Mouse (Mus musculus) olfactory bulb, adult 2 months (tissue): ENCODE results near the gene Cyp4v3. TPM values are rescaled to one million over a fixed set of nuclear protein-coding genes. Genes with fewer than 3 reads are reported as not detected.
"Not testable (repeated sequence)": the region's sequence is repeated elsewhere in the genome, so short reads cannot be mapped to it uniquely, and the experiment has no call there.

Source experiments
- H3K27ac ChIP-seq: fragments of 200-500 bp; 2 replicates; pipeline ENCODE4 v1.5.1; 2012; ENCODE audit warnings: low read depth, low read length; ENCODE audit not compliant: insufficient read depth
- H3K4me1 ChIP-seq: fragments of 200-500 bp; 2 replicates; pipeline ENCODE4 v1.6.1; 2012; ENCODE audit warnings: low read length; ENCODE audit not compliant: control insufficient read depth, insufficient read depth
- H3K4me3 ChIP-seq: fragments of 200-500 bp; 2 replicates; pipeline ENCODE4 v1.5.1; 2012; ENCODE audit warnings: mild to moderate bottlenecking, low read depth, low read length, moderate library complexity; ENCODE audit not compliant: insufficient read depth
- CTCF ChIP-seq: fragments of 200-500 bp; IDR thresholded peaks from 2 replicates; pipeline ENCODE4 v1.5.1; 2012; ENCODE audit warnings: low read depth, mild to moderate bottlenecking, low read length, moderate library complexity; ENCODE audit not compliant: insufficient read depth
- POLR2A ChIP-seq: fragments of 200-500 bp; IDR thresholded peaks from 2 replicates; pipeline ENCODE4 v1.6.1; 2012; ENCODE audit warnings: mild to moderate bottlenecking, low read depth, low read length, moderate library complexity; ENCODE audit not compliant: insufficient read depth
- WGBS: fragments of 180-500 bp; shearing (Covaris S2); methylation state at CpG from one replicate; pipeline ENCODE4 v1.1.7; 2018; 5-methylcytosine and 5-hydroxymethylcytosine counted together
- polyA plus RNA-seq: library from polyadenylated mRNA; stranded (reverse); fragments of >200 nt; gene quantifications from 2 replicates; pipeline ENCODE4 v1.2.4, GENCODE M21; 2012; ENCODE audit warnings: low replicate concordance; ENCODE audit not compliant: missing spikeins, insufficient read depth, insufficient read length

The Cyp4v3 gene
- polyA plus RNA-seq, 1 experiment: not detected

GRCm38 (mm10) chr8:45329206-45329980, 3.6 kb downstream of the Cyp4v3 start:
- H3K4me1 ChIP-seq: peaks cover 8% of the 10 kb centered on the region
- TF ChIP-seq POLR2A (no peak), CTCF (no peak)
- H3K4me3 ChIP-seq: no peak overlapping the region
- WGBS: 87% methylated on average over 6 of the region's 6 CpGs
- H3K27ac ChIP-seq: no peak overlapping the region

GRCm38 (mm10) chr8:45327076-45327475, 5.9 kb downstream of the Cyp4v3 start:
- not testable (repeated sequence) for H3K4me1 ChIP-seq, H3K27ac ChIP-seq, H3K4me3 ChIP-seq

- WGBS: 89% methylated on average over 4 of the region's 4 CpGs
- Histone ChIP-seq H3K4me1 (no peaks in the 10 kb centered on the region), H3K27ac (no peak overlapping the region), H3K4me3 (no peak overlapping the region)
- TF ChIP-seq CTCF: no peak
- no peak for TF ChIP-seq POLR2A
These were observed 8.9 kb downstream of the Cyp4v3 start for GRCm38 (mm10) chr8:45324151-45324550.

GRCm38 (mm10) chr8:45321365-45321764, 11.7 kb downstream of the Cyp4v3 start:
- H3K27ac ChIP-seq: no peak overlapping the region
- H3K4me3 ChIP-seq: no peak overlapping the region
- TF ChIP-seq CTCF (no peak), POLR2A (no peak)
- no peaks in the 10 kb centered on the region for H3K4me1 ChIP-seq
- 88% methylated on average over 2 of the region's 2 CpGs for WGBS

- WGBS: 82% methylated on average over 1 of the region's 1 CpGs
- Histone ChIP-seq H3K4me3 (no peak overlapping the region), H3K27ac (no peak overlapping the region), H3K4me1 (no peaks in the 10 kb centered on the region)
- TF ChIP-seq POLR2A (no peak), CTCF (no peak)
These were observed 12.1 kb downstream of the Cyp4v3 start for GRCm38 (mm10) chr8:45320930-45321329.

- Histone ChIP-seq H3K4me3 (no peak overlapping the region), H3K4me1 (peaks cover 5% of the 10 kb centered on the region; the same call in 1 of the 2 replicates), H3K27ac (no peak overlapping the region)
- TF ChIP-seq CTCF (no peak), POLR2A (no peak)
- 75% methylated on average over 4 of the region's 4 CpGs for WGBS
These were observed 22.0 kb downstream of the Cyp4v3 start for GRCm38 (mm10) chr8:45310967-45311366.

- no peak within 1 kb of the TSS for H3K4me3 ChIP-seq
- H3K27ac ChIP-seq: no peak within 1 kb of the TSS
- TF ChIP-seq CTCF: no peak
- TF ChIP-seq POLR2A: no peak
- 95% methylated on average over 13 of the region's 13 CpGs for WGBS
- peaks cover 5% of the 10 kb centered on the region; the same call in 1 of the 2 replicates for H3K4me1 ChIP-seq
These were observed 24.6 kb downstream of the Cyp4v3 start, which contains the start of gene Gm45753 for GRCm38 (mm10) chr8:45308366-45308765. TSS of gene Gm45753 (minus strand) at chr8:45308466.

- no peak overlapping the region for H3K4me3 ChIP-seq
- H3K4me1 ChIP-seq: 0 out of 2 replicates have a peak, but pooled peaks cover under 1% of the 10 kb centered on the region
- no peak overlapping the region for H3K27ac ChIP-seq
- WGBS: 65% methylated on average over 1 of the region's 1 CpGs
- TF ChIP-seq CTCF (no peak), POLR2A (no peak)
These were observed 27.5 kb downstream of the Cyp4v3 start for GRCm38 (mm10) chr8:45305479-45305878.

- Histone ChIP-seq H3K4me1 (no peaks in the 10 kb centered on the region), H3K4me3 (no peak overlapping the region), H3K27ac (no peak overlapping the region)
- WGBS: 93% methylated on average over 3 of the region's 3 CpGs
- TF ChIP-seq POLR2A (no peak), CTCF (no peak)
These were observed 28.7 kb downstream of the Cyp4v3 start for GRCm38 (mm10) chr8:45304354-45304753.
